Mouse (Mus musculus) stomach, postnatal 0 days (tissue): ENCODE data around the gene Dcun1d3.

ENCODE experiments used
- CTCF ChIP-seq: IDR thresholded peaks from 2 replicates; pipeline ENCODE4 v1.5.1; 2016; ENCODE audit warnings: antibody characterized with exemption, low read depth, mild to moderate bottlenecking, moderate library complexity
- EP300 ChIP-seq: optimal IDR thresholded peaks from 2 replicates; pipeline ENCODE3; 2016; ENCODE audit warnings: antibody characterized with exemption

DNA sequence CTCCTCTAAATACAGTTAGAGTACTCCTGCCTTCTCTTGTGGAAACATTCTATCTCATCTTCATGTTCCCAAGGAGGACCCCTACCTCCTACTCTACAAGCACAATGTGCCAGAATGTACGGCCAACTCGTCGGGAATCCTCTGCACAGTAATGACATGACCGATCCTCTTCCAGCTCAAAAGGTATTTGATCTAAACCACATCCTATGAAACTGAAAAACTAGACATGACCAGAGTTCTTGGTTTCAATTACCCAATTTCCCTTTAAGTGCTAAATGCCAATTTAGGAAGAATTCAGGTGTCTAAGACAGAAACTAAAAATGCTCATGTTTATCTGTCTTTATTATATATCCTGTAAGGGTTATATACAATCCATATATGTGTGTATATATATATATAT lies 23.9 kb downstream of the Dcun1d3 start:
- TF ChIP-seq CTCF (no peak), EP300 (no peak)
